8 mouse cellular contexts compared by ENCODE assay signal in genomic region chr9:75515464-75516113, GRCm38 (mm10). TPM values are rescaled to one million over a fixed set of nuclear protein-coding genes. Genes with fewer than 3 reads are reported as not detected.
DNase-seq lines count a peak whose midpoint lies in the region; ATAC-seq and TF ChIP-seq lines count a peak whose summit lies in the region.

No protein-coding gene starts in this region.

- no peak overlapping the region for H3K27ac ChIP-seq in kidney, postnatal 0 days
- no peak overlapping the region for H3K27ac ChIP-seq in liver, embryonic 14.5 days
- no peak overlapping the region for H3K27ac ChIP-seq in neural tube, embryonic 13.5 days (replicated peaks)

- 56% methylated on average over 12 of the region's 12 CpGs for WGBS in kidney, postnatal 0 days
- 61% methylated on average over 12 of the region's 12 CpGs for WGBS in liver, embryonic 14.5 days (ENCODE audit: insufficient replicate concordance)
- 66% methylated on average over 12 of the region's 12 CpGs for WGBS in neural tube, embryonic 13.5 days

- H3K36me3 ChIP-seq in kidney, postnatal 0 days (ENCODE audit: insufficient read depth, low read length), result peaks cover 23% of the 10 kb centered on the region; the same call in 1 of the 2 replicates
- H3K36me3 ChIP-seq in liver, embryonic 14.5 days (replicated peaks; ENCODE audit: control insufficient read depth, insufficient read depth, low read depth), result no peaks in the 10 kb centered on the region; the same call in 1 of the 2 replicates
- peaks cover 28% of the 10 kb centered on the region for H3K36me3 ChIP-seq in neural tube, embryonic 13.5 days

- TF ChIP-seq CTCF in kidney, postnatal 0 days (IDR thresholded peaks at IDR 0.05; ENCODE audit: low read depth), result peak; percentile 90
- TF ChIP-seq CTCF in liver, embryonic 14.5 days (IDR thresholded peaks at IDR 0.05; ENCODE audit: low read depth), result peak; percentile 76

- H3K4me2 ChIP-seq in kidney, postnatal 0 days (ENCODE audit: low read length), result no peak overlapping the region
- no peak overlapping the region for H3K4me2 ChIP-seq in liver, embryonic 14.5 days (ENCODE audit: low read depth)
- H3K4me2 ChIP-seq in neural tube, embryonic 13.5 days, result no peak overlapping the region

- no peaks in the 10 kb centered on the region for H3K27me3 ChIP-seq in kidney, postnatal 0 days (ENCODE audit: insufficient read depth, low read length)
- no peaks in the 10 kb centered on the region for H3K27me3 ChIP-seq in liver, embryonic 14.5 days (ENCODE audit: control insufficient read depth, insufficient read depth, low read length)
- H3K27me3 ChIP-seq in neural tube, embryonic 13.5 days, result no peaks in the 10 kb centered on the region

- no peaks in the 10 kb centered on the region for H3K4me1 ChIP-seq in kidney, postnatal 0 days (replicated peaks; ENCODE audit: insufficient read depth, low read length)
- no peaks in the 10 kb centered on the region for H3K4me1 ChIP-seq in liver, embryonic 14.5 days (replicated peaks; ENCODE audit: control insufficient read depth in 2 of 2, insufficient read depth in 2 of 2, low read length in 1 of 2)
- peaks cover 4% of the 10 kb centered on the region; the same call in 1 of the 2 replicates for H3K4me1 ChIP-seq in neural tube, embryonic 13.5 days (replicated peaks)

- peak; percentile 63 for DNase-seq in A20 (ENCODE audit: low read depth, low spot score)
- DNase-seq in MEL-GATA-1-ER (ENCODE audit: extremely low read depth, low read depth), result peak; percentile 28
- peak; percentile 75 to 76 for DNase-seq in cerebellum, postnatal 14 days
- peak; percentile 40 to 79 for DNase-seq in frontal cortex, postnatal 36 days (ENCODE audit: low spot score in 2 of 2)
- peak; percentile 87 for DNase-seq in kidney, postnatal 0 days (ENCODE audit: low spot score)
- peak; percentile 7 to 20 (median 13) for DNase-seq in liver, embryonic 14.5 days (ENCODE audit: low read depth in 3 of 3, low spot score in 3 of 3)
- DNase-seq in spleen, adult 12 weeks (ENCODE audit: low spot score), result no peak

- H3K9me3 ChIP-seq in kidney, postnatal 0 days (replicated peaks; ENCODE audit: low read length), result no peaks in the 10 kb centered on the region
- no peaks in the 10 kb centered on the region for H3K9me3 ChIP-seq in liver, embryonic 14.5 days (ENCODE audit: control insufficient read depth, low read length)
- H3K9me3 ChIP-seq in neural tube, embryonic 13.5 days, result no peaks in the 10 kb centered on the region

- ATAC-seq in kidney, postnatal 0 days (replicated peaks; ENCODE audit: low FRiP score, low read depth), result peak; percentile 72; the same call in 1 of the 2 replicates
- 0 out of 2 replicates have a peak, but pooled peaks have one; percentile 45 for ATAC-seq in liver, embryonic 14.5 days (ENCODE audit: insufficient read depth)
- peak; percentile 85 for ATAC-seq in neural tube, embryonic 13.5 days (ENCODE audit: low read depth)

- H3K9ac ChIP-seq in kidney, postnatal 0 days (ENCODE audit: low read depth, low read length), result no peak overlapping the region
- H3K9ac ChIP-seq in liver, embryonic 14.5 days (replicated peaks), result no peak overlapping the region
- no peak overlapping the region for H3K9ac ChIP-seq in neural tube, embryonic 13.5 days

- TF ChIP-seq EP300 in liver, embryonic 14.5 days (IDR thresholded peaks at IDR 0.05; ENCODE audit: low read depth), result no peak

- H3K4me3 ChIP-seq in kidney, postnatal 0 days (replicated peaks; ENCODE audit: low read depth, low read length), result no peak overlapping the region
- no peak overlapping the region for H3K4me3 ChIP-seq in liver, embryonic 14.5 days (ENCODE audit: insufficient read depth in 1 of 2, low read depth in 2 of 2, low read length in 2 of 2)
- no peak overlapping the region for H3K4me3 ChIP-seq in neural tube, embryonic 13.5 days

RNA-seq across cellular contexts. Expression of gene Tmod3, which starts 43.9 kb away (rescaled TPM):
- 120 and 131 TPM in 2 replicates for polyA plus RNA-seq in kidney, postnatal 0 days (2015; fragmentation: Nextera tagmentation; extraction: Ambion mirVana)
- 6.7 and 9.1 TPM in 2 replicates for polyA plus RNA-seq in liver, embryonic 14.5 days (2012; rRNA removed)
- polyA plus RNA-seq in liver, embryonic 14.5 days (2014; fragmentation: Nextera tagmentation; extraction: Ambion mirVana), result 23.5 and 23.8 TPM in 2 replicates
- 73.8 and 91.2 TPM in 2 replicates for polyA plus RNA-seq in neural tube, embryonic 13.5 days (2015; fragmentation: Nextera tagmentation; extraction: Ambion mirVana)
